Mouse (Mus musculus): ENCODE data around the gene Sectm1b. TPM values are rescaled to one million over a fixed set of nuclear protein-coding genes. Genes with fewer than 3 reads are reported as not detected.

The Sectm1b gene
- polyA plus RNA-seq, 1 experiment from 2014 or later = 1.5 TPM

GRCm38 (mm10) chr11:121038366-121039240, 24.8 kb downstream of the Sectm1b start:
- no peak for DNase-seq (ENCODE audit: low spot score)

GRCm38 (mm10) chr11:121033118-121033517, 30.3 kb downstream of the Sectm1b start:
- no peak overlapping the region for H3K27ac ChIP-seq (ENCODE audit: low read depth)
- no peak for DNase-seq (ENCODE audit: low spot score)
- H3K36me3 ChIP-seq (ENCODE audit: control insufficient read depth, insufficient read depth, low read length) = no peaks in the 10 kb centered on the region
- H3K4me1 ChIP-seq (replicated peaks; ENCODE audit: control insufficient read depth, insufficient read depth, low read length) = no peaks in the 10 kb centered on the region
- H3K4me3 ChIP-seq (ENCODE audit: low read depth, low read length) = no peak overlapping the region
- H3K4me2 ChIP-seq (ENCODE audit: low read length) = no peak overlapping the region
- WGBS = 75% methylated on average over 5 of the region's 5 CpGs
- H3K9me3 ChIP-seq (ENCODE audit: control insufficient read depth, low read length) = no peaks in the 10 kb centered on the region
- H3K27me3 ChIP-seq (replicated peaks; ENCODE audit: control insufficient read depth, insufficient read depth, low read length) = no peaks in the 10 kb centered on the region
- no peak for ATAC-seq (replicated peaks; ENCODE audit: low FRiP score, low TSS enrichment, low read depth)
- H3K9ac ChIP-seq (ENCODE audit: low read length) = no peak overlapping the region

More at GRCm38 (mm10) chr11:121038366-121039240, 24.8 kb downstream of the Sectm1b start:
- Histone ChIP-seq H3K27ac (ENCODE audit: low read depth) (no peak overlapping the region), H3K9me3 (ENCODE audit: control insufficient read depth, low read length) (no peaks in the 10 kb centered on the region), H3K4me1 (replicated peaks; ENCODE audit: control insufficient read depth, insufficient read depth, low read length) (no peaks in the 10 kb centered on the region), H3K36me3 (ENCODE audit: control insufficient read depth, insufficient read depth, low read length) (no peaks in the 10 kb centered on the region), H3K4me3 (ENCODE audit: low read depth, low read length) (no peak overlapping the region), H3K27me3 (replicated peaks; ENCODE audit: control insufficient read depth, insufficient read depth, low read length) (no peaks in the 10 kb centered on the region), H3K4me2 (ENCODE audit: low read length) (no peak overlapping the region), H3K9ac (ENCODE audit: low read length) (no peak overlapping the region)
- no peak for ATAC-seq (replicated peaks; ENCODE audit: low FRiP score, low TSS enrichment, low read depth)
- 83% methylated on average over 11 of the region's 11 CpGs for WGBS

GRCm38 (mm10) chr11:121027259-121027658, 36.1 kb downstream of the Sectm1b start:
- Histone ChIP-seq H3K4me2 (ENCODE audit: low read length) (no peak overlapping the region), H3K27ac (ENCODE audit: low read depth) (no peak overlapping the region), H3K36me3 (ENCODE audit: control insufficient read depth, insufficient read depth, low read length) (no peaks in the 10 kb centered on the region), H3K27me3 (replicated peaks; ENCODE audit: control insufficient read depth, insufficient read depth, low read length) (no peaks in the 10 kb centered on the region), H3K9ac (ENCODE audit: low read length) (no peak overlapping the region), H3K9me3 (ENCODE audit: control insufficient read depth, low read length) (no peaks in the 10 kb centered on the region), H3K4me1 (replicated peaks; ENCODE audit: control insufficient read depth, insufficient read depth, low read length) (no peaks in the 10 kb centered on the region), H3K4me3 (ENCODE audit: low read depth, low read length) (no peak overlapping the region)
- ATAC-seq (replicated peaks; ENCODE audit: low FRiP score, low TSS enrichment, low read depth) = no peak
- 84% methylated on average over 7 of the region's 7 CpGs for WGBS
- no peak for DNase-seq (ENCODE audit: low spot score)

- Histone ChIP-seq H3K9me3 (ENCODE audit: control insufficient read depth, low read length) (no peaks in the 10 kb centered on the region), H3K4me2 (ENCODE audit: low read length) (no peak overlapping the region), H3K27ac (ENCODE audit: low read depth) (no peak overlapping the region), H3K36me3 (ENCODE audit: control insufficient read depth, insufficient read depth, low read length) (no peaks in the 10 kb centered on the region), H3K4me3 (ENCODE audit: low read depth, low read length) (no peak overlapping the region), H3K4me1 (replicated peaks; ENCODE audit: control insufficient read depth, insufficient read depth, low read length) (no peaks in the 10 kb centered on the region), H3K27me3 (replicated peaks; ENCODE audit: control insufficient read depth, insufficient read depth, low read length) (no peaks in the 10 kb centered on the region), H3K9ac (ENCODE audit: low read length) (no peak overlapping the region)
- ATAC-seq (replicated peaks; ENCODE audit: low FRiP score, low TSS enrichment, low read depth) (no peak), DNase-seq (ENCODE audit: low spot score) (no peak)
- WGBS = 67% methylated on average over 6 of the region's 6 CpGs
Measured at GRCm38 (mm10) chr11:121024163-121024562, 39.2 kb downstream of the Sectm1b start.

GRCm38 (mm10) chr11:121019501-121019900, 43.9 kb downstream of the Sectm1b start:
- WGBS = 82% methylated on average over 5 of the region's 5 CpGs
- Histone ChIP-seq H3K27ac (ENCODE audit: low read depth) (no peak overlapping the region), H3K36me3 (ENCODE audit: control insufficient read depth, insufficient read depth, low read length) (no peaks in the 10 kb centered on the region), H3K9me3 (ENCODE audit: control insufficient read depth, low read length) (no peaks in the 10 kb centered on the region), H3K27me3 (replicated peaks; ENCODE audit: control insufficient read depth, insufficient read depth, low read length) (no peaks in the 10 kb centered on the region), H3K4me2 (ENCODE audit: low read length) (no peak overlapping the region), H3K4me3 (ENCODE audit: low read depth, low read length) (no peak overlapping the region), H3K4me1 (replicated peaks; ENCODE audit: control insufficient read depth, insufficient read depth, low read length) (peaks cover 6% of the 10 kb centered on the region), H3K9ac (ENCODE audit: low read length) (no peak overlapping the region)
- ATAC-seq (replicated peaks; ENCODE audit: low FRiP score, low TSS enrichment, low read depth) (no peak), DNase-seq (ENCODE audit: low spot score) (no peak)

- DNase-seq (ENCODE audit: low spot score) = peak; percentile 67
- H3K9me3 ChIP-seq (ENCODE audit: control insufficient read depth, low read length) = no peaks in the 10 kb centered on the region
- peaks cover 6% of the 10 kb centered on the region for H3K4me1 ChIP-seq (replicated peaks; ENCODE audit: control insufficient read depth, insufficient read depth, low read length)
- no peak overlapping the region for H3K4me2 ChIP-seq (ENCODE audit: low read length)
- 42% methylated on average over 3 of the region's 3 CpGs for WGBS
- H3K4me3 ChIP-seq (ENCODE audit: low read depth, low read length) = no peak overlapping the region
- no peak overlapping the region for H3K9ac ChIP-seq (ENCODE audit: low read length)
- no peaks in the 10 kb centered on the region for H3K27me3 ChIP-seq (replicated peaks; ENCODE audit: control insufficient read depth, insufficient read depth, low read length)
- peak; percentile 63; the same call in 1 of the 2 replicates for ATAC-seq (replicated peaks; ENCODE audit: low FRiP score, low TSS enrichment, low read depth)
- H3K27ac ChIP-seq (ENCODE audit: low read depth) = no peak overlapping the region
- no peaks in the 10 kb centered on the region for H3K36me3 ChIP-seq (ENCODE audit: control insufficient read depth, insufficient read depth, low read length)
Measured at GRCm38 (mm10) chr11:121017703-121018102, 45.7 kb downstream of the Sectm1b start.

GRCm38 (mm10) chr11:121015472-121015871, 47.9 kb downstream of the Sectm1b start:
- peaks cover 6% of the 10 kb centered on the region for H3K4me1 ChIP-seq (replicated peaks; ENCODE audit: control insufficient read depth, insufficient read depth, low read length)
- H3K36me3 ChIP-seq (ENCODE audit: control insufficient read depth, insufficient read depth, low read length) = no peaks in the 10 kb centered on the region
- H3K27me3 ChIP-seq (replicated peaks; ENCODE audit: control insufficient read depth, insufficient read depth, low read length) = no peaks in the 10 kb centered on the region
- no peak overlapping the region for H3K9ac ChIP-seq (ENCODE audit: low read length)
- H3K4me2 ChIP-seq (ENCODE audit: low read length) = peak overlapping the region; percentile 46
- H3K27ac ChIP-seq (ENCODE audit: low read depth) = peak overlapping the region; percentile 43
- ATAC-seq (replicated peaks; ENCODE audit: low FRiP score, low TSS enrichment, low read depth) (no peak), DNase-seq (ENCODE audit: low spot score) (no peak)
- H3K4me3 ChIP-seq (ENCODE audit: low read depth, low read length) = no peak overlapping the region
- WGBS = 33% methylated on average over 6 of the region's 6 CpGs
- H3K9me3 ChIP-seq (ENCODE audit: control insufficient read depth, low read length) = no peaks in the 10 kb centered on the region

GRCm38 (mm10) chr11:121014896-121015300, 48.5 kb downstream of the Sectm1b start:
- Histone ChIP-seq H3K9ac (ENCODE audit: low read length) (0 out of 2 replicates have a peak overlapping the region, but pooled peaks have one; percentile 27), H3K27me3 (replicated peaks; ENCODE audit: control insufficient read depth, insufficient read depth, low read length) (no peaks in the 10 kb centered on the region), H3K9me3 (ENCODE audit: control insufficient read depth, low read length) (no peaks in the 10 kb centered on the region), H3K36me3 (ENCODE audit: control insufficient read depth, insufficient read depth, low read length) (no peaks in the 10 kb centered on the region), H3K27ac (ENCODE audit: low read depth) (no peak overlapping the region; the same call in 1 of the 2 replicates), H3K4me1 (replicated peaks; ENCODE audit: control insufficient read depth, insufficient read depth, low read length) (peaks cover 6% of the 10 kb centered on the region), H3K4me2 (ENCODE audit: low read length) (peak overlapping the region; percentile 46), H3K4me3 (ENCODE audit: low read depth, low read length) (peak overlapping the region; percentile 21)
- peak; percentile 68; the same call in 1 of the 2 replicates for ATAC-seq (replicated peaks; ENCODE audit: low FRiP score, low TSS enrichment, low read depth)
- peak; percentile 76 for DNase-seq (ENCODE audit: low spot score)
- WGBS = 42% methylated on average over 19 of the region's 19 CpGs

- Histone ChIP-seq H3K36me3 (ENCODE audit: control insufficient read depth, insufficient read depth, low read length) (no peaks in the 10 kb centered on the region), H3K27ac (ENCODE audit: low read depth) (no peak overlapping the region), H3K4me3 (ENCODE audit: low read depth, low read length) (no peak overlapping the region), H3K9ac (ENCODE audit: low read length) (no peak overlapping the region), H3K9me3 (ENCODE audit: control insufficient read depth, low read length) (no peaks in the 10 kb centered on the region), H3K4me2 (ENCODE audit: low read length) (no peak overlapping the region), H3K27me3 (replicated peaks; ENCODE audit: control insufficient read depth, insufficient read depth, low read length) (no peaks in the 10 kb centered on the region), H3K4me1 (replicated peaks; ENCODE audit: control insufficient read depth, insufficient read depth, low read length) (peaks cover 6% of the 10 kb centered on the region)
- ATAC-seq (replicated peaks; ENCODE audit: low FRiP score, low TSS enrichment, low read depth) (no peak), DNase-seq (ENCODE audit: low spot score) (no peak)
- 74% methylated on average over 7 of the region's 7 CpGs for WGBS
Measured at GRCm38 (mm10) chr11:121013656-121014055, 49.7 kb downstream of the Sectm1b start.

Data from intestine, embryonic 14.5 days (tissue).